Mouse (Mus musculus) brown adipose tissue, adult 24 weeks (tissue): ENCODE results near the gene B3gnt2. TPM values are rescaled to one million over a fixed set of nuclear protein-coding genes. Genes with fewer than 3 reads are reported as not detected.
A peak's percentile ranks its signal among the peaks of the same experiment; 100 is the strongest.

Source experiments
- H3K27ac ChIP-seq: fragments of 200-500 bp; replicated peaks from 2 replicates; pipeline ENCODE4 v1.5.1; 2012; ENCODE audit warnings: low read depth, mild to moderate bottlenecking, low read length
- H3K4me1 ChIP-seq: fragments of 200-500 bp; 2 replicates; pipeline ENCODE4 v1.6.1; 2012; ENCODE audit warnings: low read length, mixed read lengths; ENCODE audit not compliant: control insufficient read depth, insufficient read depth, insufficient read length
- H3K4me3 ChIP-seq: fragments of 200-500 bp; 2 replicates; pipeline ENCODE4 v1.5.1; 2012; ENCODE audit warnings: low read depth, mild to moderate bottlenecking, low read length, moderate library complexity; ENCODE audit not compliant: insufficient read depth
- polyA plus RNA-seq: library from polyadenylated mRNA; stranded (reverse); fragments of >200 nt; gene quantifications from 2 replicates; pipeline ENCODE4 v1.2.4, GENCODE M21; 2012; ENCODE audit not compliant: missing spikeins, insufficient read depth, insufficient read length

B3gnt2 gene
- polyA plus RNA-seq, 1 experiment = not detected

DNA sequence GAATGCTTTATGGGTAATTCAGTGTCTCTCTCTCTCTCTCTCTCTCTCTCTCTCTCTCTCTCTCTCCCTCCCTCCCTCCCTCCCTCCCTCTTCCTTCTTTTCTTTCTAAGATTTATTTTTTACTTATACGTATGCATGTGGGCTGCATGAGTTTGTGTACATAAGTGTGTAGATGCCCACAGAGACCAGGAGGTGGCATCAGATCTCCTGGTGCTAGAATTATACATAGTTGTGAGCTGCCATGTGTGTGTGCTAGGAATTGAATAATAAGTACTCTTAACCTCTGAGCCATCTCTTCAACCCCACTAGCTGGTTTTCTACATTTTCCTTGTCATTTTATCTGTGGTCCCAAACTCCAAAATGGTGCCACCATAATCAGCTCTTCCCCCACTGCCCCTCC is 35.2 kb downstream of the B3gnt2 start:
- no peak overlapping the region for H3K27ac ChIP-seq
- H3K4me3 ChIP-seq = no peak overlapping the region
- peaks cover 3% of the 10 kb centered on the region for H3K4me1 ChIP-seq

DNA sequence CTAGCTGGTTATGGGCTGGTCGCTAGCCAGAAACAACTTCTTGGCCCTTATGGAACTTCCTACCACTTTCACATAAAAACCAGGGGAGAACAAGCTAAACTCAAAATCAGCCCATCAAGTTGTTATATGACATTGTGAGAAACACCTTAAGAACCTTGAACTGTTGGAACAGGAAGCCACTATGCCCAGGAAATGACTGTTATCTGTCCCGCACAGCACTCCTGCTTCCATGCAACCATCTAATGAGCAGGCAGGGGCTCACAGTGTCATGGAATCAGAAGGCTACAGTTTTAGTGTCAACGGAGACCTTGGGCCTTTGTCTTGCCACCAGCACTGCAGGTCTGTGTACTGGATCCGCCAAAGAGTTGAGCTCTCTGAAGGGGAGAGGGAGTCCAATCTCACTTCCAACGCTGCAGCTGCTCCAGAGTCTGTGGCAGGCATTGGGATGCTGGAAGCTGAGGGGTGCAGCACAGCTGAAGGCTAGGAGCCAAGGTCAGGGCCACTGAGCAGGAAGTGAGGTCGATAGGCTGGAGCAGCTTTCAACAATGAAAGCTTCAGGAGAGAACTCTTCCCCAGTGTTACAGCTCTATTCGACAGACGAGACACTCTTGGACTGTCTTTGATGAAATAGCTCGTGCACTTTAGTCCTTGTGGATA is 36.6 kb downstream of the B3gnt2 start:
- Histone ChIP-seq H3K4me1 (peaks cover 2% of the 10 kb centered on the region; the same call in 1 of the 2 replicates), H3K4me3 (no peak overlapping the region), H3K27ac (no peak overlapping the region)

DNA sequence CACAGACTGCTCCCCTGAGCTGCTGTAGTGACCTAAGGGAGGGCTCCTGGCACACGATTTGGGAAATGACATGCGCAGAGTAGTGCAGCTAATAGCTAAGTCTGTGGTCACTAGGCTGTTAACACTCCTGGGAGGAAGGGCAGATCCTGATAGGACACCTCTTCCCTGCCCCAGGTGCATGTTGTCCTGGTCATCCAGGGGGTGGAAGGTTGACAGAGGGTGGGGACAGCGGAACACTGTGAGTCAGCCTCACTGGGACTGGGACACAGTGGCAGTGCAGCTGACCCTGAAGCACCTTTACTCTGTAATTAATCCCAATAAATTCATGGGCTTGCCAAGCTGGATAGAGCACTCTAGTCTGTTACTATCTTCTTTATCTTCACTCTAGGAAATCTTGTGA is 39.5 kb downstream of the B3gnt2 start:
- H3K27ac ChIP-seq = no peak overlapping the region
- no peak overlapping the region for H3K4me3 ChIP-seq
- H3K4me1 ChIP-seq = no peaks in the 10 kb centered on the region; the same call in 1 of the 2 replicates

DNA sequence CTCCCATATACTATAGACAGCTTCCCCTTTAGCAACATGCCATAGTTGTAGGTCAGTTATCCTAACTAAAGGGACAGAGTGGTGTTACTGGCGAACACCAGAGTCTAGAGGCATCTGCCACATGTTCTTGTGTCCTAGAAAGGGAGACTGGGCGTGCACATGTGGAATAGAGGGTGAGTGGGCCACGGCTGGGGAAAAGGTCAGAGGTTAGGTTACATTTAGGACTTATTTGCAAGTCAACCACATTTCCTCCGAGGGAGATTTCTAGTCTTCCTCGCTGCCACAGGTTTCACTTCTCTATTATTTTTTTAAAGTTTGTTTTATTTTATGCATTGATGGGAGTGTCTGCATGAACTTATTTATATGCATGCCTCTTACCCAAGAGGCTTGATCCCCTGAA is 42.4 kb downstream of the B3gnt2 start:
- no peak overlapping the region for H3K27ac ChIP-seq
- peaks cover 4% of the 10 kb centered on the region; the same call in 1 of the 2 replicates for H3K4me1 ChIP-seq
- H3K4me3 ChIP-seq = no peak overlapping the region

GRCm38 (mm10) chr11:22815877-22816276 is 44.9 kb downstream of the B3gnt2 start:
- no peak overlapping the region for H3K27ac ChIP-seq
- no peak overlapping the region for H3K4me3 ChIP-seq
- H3K4me1 ChIP-seq = peaks cover 4% of the 10 kb centered on the region; the same call in 1 of the 2 replicates

DNA sequence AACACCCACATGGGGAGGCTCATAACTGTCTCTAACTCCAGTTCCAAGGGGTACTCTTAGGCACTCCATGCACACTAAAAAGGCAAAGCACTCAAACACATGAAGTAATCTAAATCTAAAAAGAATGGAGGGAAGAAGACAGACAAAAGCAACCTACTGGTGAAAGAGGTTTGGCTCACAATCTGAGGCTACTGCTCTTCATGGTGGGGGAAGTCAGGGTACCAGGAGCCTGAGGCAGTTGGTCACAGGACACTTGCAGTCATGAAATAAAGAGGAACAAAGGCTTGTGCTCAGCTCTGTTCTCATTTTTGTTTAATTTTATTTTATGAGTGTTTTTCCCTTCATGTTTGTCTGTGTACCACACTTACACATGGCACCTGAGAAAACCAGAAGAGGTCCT is 45.6 kb downstream of the B3gnt2 start:
- no peak overlapping the region for H3K27ac ChIP-seq

GRCm38 (mm10) chr11:22813921-22814704 is 46.6 kb downstream of the B3gnt2 start:
- peaks cover 4% of the 10 kb centered on the region; the same call in 1 of the 2 replicates for H3K4me1 ChIP-seq
- no peak overlapping the region for H3K4me3 ChIP-seq
- H3K27ac ChIP-seq = peak overlapping the region; percentile 37; the same call in 1 of the 2 replicates

More for the DNA sequence above, 45.6 kb downstream of the B3gnt2 start:
- H3K4me3 ChIP-seq = no peak overlapping the region
- H3K4me1 ChIP-seq = peaks cover 4% of the 10 kb centered on the region; the same call in 1 of the 2 replicates

- peaks cover 4% of the 10 kb centered on the region; the same call in 1 of the 2 replicates for H3K4me1 ChIP-seq
- no peak overlapping the region for H3K4me3 ChIP-seq
- no peak overlapping the region for H3K27ac ChIP-seq
Measured at GRCm38 (mm10) chr11:22813427-22813826, 47.3 kb downstream of the B3gnt2 start.

- no peak overlapping the region for H3K27ac ChIP-seq
- H3K4me3 ChIP-seq = no peak overlapping the region
- peaks cover 4% of the 10 kb centered on the region; the same call in 1 of the 2 replicates for H3K4me1 ChIP-seq
Measured at GRCm38 (mm10) chr11:22811413-22811812, 49.3 kb downstream of the B3gnt2 start.

GRCm38 (mm10) chr11:22809465-22810096 is 51.2 kb downstream of the B3gnt2 start:
- Histone ChIP-seq H3K4me1 (peaks cover 4% of the 10 kb centered on the region; the same call in 1 of the 2 replicates), H3K27ac (no peak overlapping the region), H3K4me3 (no peak overlapping the region)

GRCm38 (mm10) chr11:22808040-22808439 is 52.7 kb downstream of the B3gnt2 start:
- no peaks in the 10 kb centered on the region for H3K4me1 ChIP-seq
- H3K27ac ChIP-seq = no peak overlapping the region
- H3K4me3 ChIP-seq = no peak overlapping the region

GRCm38 (mm10) chr11:22805171-22805570 is 55.6 kb downstream of the B3gnt2 start:
- no peak overlapping the region for H3K27ac ChIP-seq
- no peak overlapping the region for H3K4me3 ChIP-seq
- peaks cover 3% of the 10 kb centered on the region; the same call in 1 of the 2 replicates for H3K4me1 ChIP-seq

GRCm38 (mm10) chr11:22799987-22800424 is 60.8 kb downstream of the B3gnt2 start:
- H3K27ac ChIP-seq = no peak overlapping the region
- H3K4me3 ChIP-seq = no peak overlapping the region
- peaks cover 8% of the 10 kb centered on the region; the same call in 1 of the 2 replicates for H3K4me1 ChIP-seq

DNA sequence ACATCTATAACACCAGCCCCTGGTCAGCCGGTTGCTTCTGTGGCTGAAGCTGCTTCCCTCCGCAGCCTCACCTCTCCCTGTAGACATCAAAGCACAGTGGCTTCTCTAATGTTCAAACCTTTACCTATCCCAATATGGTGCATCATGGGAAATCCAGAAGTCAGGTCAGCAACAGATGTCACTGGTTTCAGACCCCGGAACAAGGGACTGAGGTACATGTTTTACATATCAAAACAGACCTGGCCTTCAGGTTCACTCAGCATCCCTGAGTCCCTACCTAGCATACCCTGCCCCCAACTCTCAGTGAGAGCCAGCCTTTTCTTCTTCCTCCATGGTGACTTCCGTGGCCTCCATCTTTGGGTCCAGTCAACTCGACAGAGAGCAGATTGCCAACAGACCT is 61.8 kb downstream of the B3gnt2 start:
- Histone ChIP-seq H3K4me1 (peaks cover 8% of the 10 kb centered on the region; the same call in 1 of the 2 replicates), H3K4me3 (no peak overlapping the region), H3K27ac (no peak overlapping the region)

GRCm38 (mm10) chr11:22794734-22795133 is 66.0 kb downstream of the B3gnt2 start:
- no peak overlapping the region for H3K27ac ChIP-seq
- H3K4me1 ChIP-seq = 0 out of 2 replicates have a peak, but pooled peaks cover 1% of the 10 kb centered on the region
- H3K4me3 ChIP-seq = no peak overlapping the region
